8 mouse cellular contexts compared by ENCODE assay signal in genomic region chr11:88550083-88550907, GRCm38 (mm10).
DNase-seq lines count a peak whose midpoint lies in the region; ATAC-seq and TF ChIP-seq lines count a peak whose summit lies in the region.

No protein-coding gene starts in this region.

- peaks cover 85% of the 10 kb centered on the region for H3K4me1 ChIP-seq in kidney, embryonic 16.5 days (ENCODE audit: insufficient read depth, low read length)
- H3K4me1 ChIP-seq in hindbrain, embryonic 15.5 days (replicated peaks), result peaks cover 86% of the 10 kb centered on the region
- H3K4me1 ChIP-seq in small intestine, adult 2 months (ENCODE audit: control insufficient read depth, insufficient read depth, insufficient read length, low read length), result peaks cover 18% of the 10 kb centered on the region

- H3K36me3 ChIP-seq in kidney, embryonic 16.5 days (ENCODE audit: insufficient read depth, low read length), result no peaks in the 10 kb centered on the region
- no peaks in the 10 kb centered on the region for H3K36me3 ChIP-seq in hindbrain, embryonic 15.5 days
- no peaks in the 10 kb centered on the region for H3K36me3 ChIP-seq in small intestine, adult 2 months (ENCODE audit: control insufficient read depth, insufficient read depth, low read length)

- intact Hi-C loops in gastrocnemius, postnatal 14 days (cut with DNase I; ENCODE audit: low total_unique reads), result loop anchor here (5.0 kb wide), 1 partner anchor 272 kb away; no protein-coding TSS in a partner anchor

- no peak for ATAC-seq in kidney, embryonic 16.5 days (ENCODE audit: low FRiP score, low TSS enrichment)
- ATAC-seq in hindbrain, embryonic 15.5 days (ENCODE audit: low FRiP score, low read depth), result no peak

- 59% methylated on average over 6 of the region's 6 CpGs for WGBS in kidney, embryonic 16.5 days
- 49% methylated on average over 6 of the region's 6 CpGs for WGBS in hindbrain, embryonic 15.5 days
- 79% methylated on average over 6 of the region's 6 CpGs for WGBS in small intestine, adult 2 months

- no peak overlapping the region for H3K4me2 ChIP-seq in kidney, embryonic 16.5 days (replicated peaks; ENCODE audit: low read depth, low read length)
- no peak overlapping the region for H3K4me2 ChIP-seq in hindbrain, embryonic 15.5 days

- H3K9me3 ChIP-seq in kidney, embryonic 16.5 days (ENCODE audit: low read length), result no peaks in the 10 kb centered on the region
- H3K9me3 ChIP-seq in hindbrain, embryonic 15.5 days, result no peaks in the 10 kb centered on the region

- H3K4me3 ChIP-seq in kidney, embryonic 16.5 days (ENCODE audit: low read length), result no peak overlapping the region
- no peak overlapping the region for H3K4me3 ChIP-seq in hindbrain, embryonic 15.5 days
- no peak overlapping the region for H3K4me3 ChIP-seq in small intestine, adult 2 months (ENCODE audit: low read depth, low read length)

- H3K9ac ChIP-seq in kidney, embryonic 16.5 days (replicated peaks; ENCODE audit: low read length), result no peak overlapping the region
- no peak overlapping the region for H3K9ac ChIP-seq in hindbrain, embryonic 15.5 days

- TF ChIP-seq CTCF in small intestine, adult 2 months (IDR thresholded peaks at IDR 0.05; ENCODE audit: extremely low read depth, insufficient read length, insufficient replicate concordance, low read depth, low read length), result no peak

- TF ChIP-seq POLR2A in small intestine, adult 2 months (IDR thresholded peaks at IDR 0.05; ENCODE audit: low read depth, low read length), result no peak

- H3K27me3 ChIP-seq in kidney, embryonic 16.5 days (ENCODE audit: insufficient read depth, low read length), result no peaks in the 10 kb centered on the region
- no peaks in the 10 kb centered on the region for H3K27me3 ChIP-seq in hindbrain, embryonic 15.5 days
- H3K27me3 ChIP-seq in small intestine, adult 2 months (ENCODE audit: control insufficient read depth, insufficient read depth, low read length), result no peaks in the 10 kb centered on the region

- H3K27ac ChIP-seq in kidney, embryonic 16.5 days (ENCODE audit: low read length), result peak overlapping the region; percentile 84
- H3K27ac ChIP-seq in hindbrain, embryonic 15.5 days (replicated peaks), result peak overlapping the region; percentile 77
- H3K27ac ChIP-seq in small intestine, adult 2 months (ENCODE audit: insufficient read depth, low read depth, low read length), result 0 out of 2 replicates have a peak overlapping the region, but pooled peaks have one; percentile 8

- DNase-seq in kidney, adult 11 months, result no peak
- peak; percentile 43 for DNase-seq in T-cell, adult 2 months (ENCODE audit: low spot score)
- no peak for DNase-seq in spleen, postnatal 36 days (ENCODE audit: low spot score in 2 of 2)
- DNase-seq in gastrocnemius, postnatal 14 days, result no peak
- DNase-seq in layer of hippocampus, adult 11-12 months (ENCODE audit: low spot score), result no peak

Comparison
In these comparisons a context has a peak if more than half of its experiments do, and no peak if none do; other contexts are left out.
1. H3K27ac ChIP-seq: peak in every context shown above with its lines; median percentile 84 in kidney, embryonic 16.5 days; 77 in hindbrain, embryonic 15.5 days; 8 in small intestine, adult 2 months.